Mouse (Mus musculus) kidney, adult 2 months (tissue): ENCODE measurements around the gene Wdr82.

Experiments
- CTCF ChIP-seq: fragments of 200-500 bp; conservative IDR thresholded peaks from 2 replicates; pipeline ENCODE4 v1.5.1; 2011; ENCODE audit warnings: low read depth, mild to moderate bottlenecking, control low read depth, low read length, moderate library complexity, mixed read lengths; ENCODE audit not compliant: insufficient read depth, insufficient read length
- POLR2A ChIP-seq: fragments of 200-500 bp; IDR thresholded peaks from one replicate; pipeline ENCODE4 v1.6.1; 2011; ENCODE audit warnings: low read depth, low read length, control low read depth

DNA sequence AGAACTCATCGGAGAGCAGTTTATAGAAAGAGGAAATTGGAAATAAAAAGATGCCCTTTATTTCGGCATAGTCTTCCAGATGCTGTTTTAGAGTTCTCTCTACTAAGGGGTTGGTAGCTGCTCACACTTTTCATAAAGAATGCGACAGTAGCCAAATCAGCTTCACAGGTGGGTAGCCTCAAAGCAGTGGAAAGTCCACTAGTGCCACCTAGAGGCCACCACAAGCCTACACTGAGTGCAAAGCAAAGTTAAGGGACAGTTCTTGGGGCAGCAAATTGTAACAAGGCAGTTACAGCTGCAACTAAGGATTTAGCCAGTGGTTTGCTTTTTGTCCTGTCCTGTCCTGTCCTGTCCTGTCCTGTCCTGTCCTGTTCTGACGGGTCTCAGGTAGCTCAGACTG is 47.1 kb upstream of the Wdr82 start:
- TF ChIP-seq CTCF (peak; percentile 79), POLR2A (no peak)
